Mouse (Mus musculus): Measurements from ENCODE around the gene Gm49395. TPM values are rescaled to one million over a fixed set of nuclear protein-coding genes. Genes with fewer than 3 reads are reported as not detected.

The Gm49395 gene
- polyA plus RNA-seq, 1 experiment from 2014 or later = 7.4 TPM

DNA sequence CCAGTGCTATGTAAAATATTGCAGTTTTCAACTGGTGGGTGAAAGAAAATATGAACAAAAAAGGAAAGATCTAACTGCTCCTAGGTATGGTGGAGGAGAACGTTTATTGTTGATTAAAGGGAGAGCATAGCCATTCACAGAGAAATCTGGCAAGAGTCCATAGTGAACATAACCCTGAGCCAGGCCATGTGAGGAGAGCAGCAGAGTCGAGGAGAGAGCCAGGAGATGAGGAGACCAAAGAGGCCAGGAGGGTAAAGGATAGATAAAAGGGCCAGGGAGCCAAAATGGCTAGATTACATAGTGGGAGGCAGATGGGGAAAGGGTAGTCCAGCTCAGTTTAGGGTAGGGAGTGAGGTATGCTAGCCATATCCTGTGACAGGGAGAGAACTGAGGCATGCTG, 5.5 kb downstream of the Gm49395 start:
- no peak for ATAC-seq
- Histone ChIP-seq H3K4me2 (replicated peaks; ENCODE audit: low read depth) (no peak overlapping the region; the same call in 1 of the 2 replicates), H3K9me3 (ENCODE audit: control insufficient read depth) (no peaks in the 10 kb centered on the region), H3K4me1 (replicated peaks; ENCODE audit: control insufficient read depth, insufficient read depth, low read length) (peaks cover 3% of the 10 kb centered on the region), H3K27ac (ENCODE audit: low read depth, low read length) (no peak overlapping the region), H3K9ac (ENCODE audit: low read depth, low read length) (no peak overlapping the region), H3K27me3 (replicated peaks; ENCODE audit: control insufficient read depth, insufficient read depth, low read length) (no peaks in the 10 kb centered on the region), H3K36me3 (ENCODE audit: control insufficient read depth, insufficient read depth) (no peaks in the 10 kb centered on the region), H3K4me3 (ENCODE audit: low read depth, low read length) (no peak overlapping the region)
- no peak for TF ChIP-seq CTCF (IDR thresholded peaks at IDR 0.05; ENCODE audit: low read depth)
- 39% methylated on average over 2 of the region's 2 CpGs for WGBS

DNA sequence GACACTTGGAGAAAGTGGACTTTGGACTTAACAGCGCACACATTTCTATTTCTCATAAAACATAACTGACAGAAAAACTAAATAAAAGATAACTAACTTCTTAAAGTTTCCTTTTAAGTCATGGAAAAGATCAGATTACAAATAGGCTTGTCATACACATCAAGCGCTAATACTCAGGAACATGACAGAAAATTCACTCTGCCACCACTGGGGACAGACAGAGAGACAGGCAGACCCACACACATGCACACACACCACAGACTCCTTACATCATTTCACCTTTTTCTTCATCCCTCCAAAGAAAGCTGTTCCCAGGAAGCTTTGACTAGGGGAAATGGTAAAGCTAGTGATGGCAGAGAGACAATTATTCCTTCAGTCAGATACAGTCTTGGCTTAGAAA, 6.3 kb downstream of the Gm49395 start:
- no peaks in the 10 kb centered on the region; the same call in 1 of the 2 replicates for H3K4me1 ChIP-seq (replicated peaks; ENCODE audit: control insufficient read depth, insufficient read depth, low read length)
- H3K27ac ChIP-seq (ENCODE audit: low read depth, low read length) = no peak overlapping the region
- no peak overlapping the region for H3K4me2 ChIP-seq (replicated peaks; ENCODE audit: low read depth)
- 65% methylated on average over 2 of the region's 2 CpGs for WGBS
- no peaks in the 10 kb centered on the region for H3K9me3 ChIP-seq (ENCODE audit: control insufficient read depth)
- H3K9ac ChIP-seq (ENCODE audit: low read depth, low read length) = no peak overlapping the region
- 0 out of 2 replicates have a peak, but pooled peaks have one; percentile 34 for ATAC-seq
- H3K27me3 ChIP-seq (replicated peaks; ENCODE audit: control insufficient read depth, insufficient read depth, low read length) = no peaks in the 10 kb centered on the region
- H3K4me3 ChIP-seq (ENCODE audit: low read depth, low read length) = no peak overlapping the region
- peak; percentile 44 for TF ChIP-seq CTCF (IDR thresholded peaks at IDR 0.05; ENCODE audit: low read depth)
- no peaks in the 10 kb centered on the region for H3K36me3 ChIP-seq (ENCODE audit: control insufficient read depth, insufficient read depth)

DNA sequence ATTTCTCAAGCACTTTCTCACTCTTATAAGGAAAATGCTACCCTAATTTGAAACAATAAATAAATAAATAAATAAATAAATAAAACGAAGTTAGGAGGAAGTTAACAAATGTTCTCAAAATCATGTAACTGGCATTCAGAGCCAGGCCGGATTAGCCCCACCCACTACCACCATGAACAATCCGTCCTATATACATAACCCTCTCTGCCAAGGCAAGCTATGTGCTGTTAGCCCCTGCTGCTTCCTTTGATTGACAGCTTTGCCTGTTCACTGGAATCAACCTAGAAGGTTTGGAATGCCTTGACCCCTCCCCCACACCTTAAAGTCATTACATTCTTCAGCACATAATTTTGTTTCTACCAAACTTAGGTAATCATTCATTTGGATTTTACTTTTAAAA, 10.2 kb downstream of the Gm49395 start:
- Histone ChIP-seq H3K27me3 (replicated peaks; ENCODE audit: control insufficient read depth, insufficient read depth, low read length) (no peaks in the 10 kb centered on the region), H3K9ac (ENCODE audit: low read depth, low read length) (no peak overlapping the region), H3K9me3 (ENCODE audit: control insufficient read depth) (no peaks in the 10 kb centered on the region), H3K4me1 (replicated peaks; ENCODE audit: control insufficient read depth, insufficient read depth, low read length) (no peaks in the 10 kb centered on the region), H3K4me2 (replicated peaks; ENCODE audit: low read depth) (no peak overlapping the region), H3K4me3 (ENCODE audit: low read depth, low read length) (no peak overlapping the region), H3K27ac (ENCODE audit: low read depth, low read length) (no peak overlapping the region), H3K36me3 (ENCODE audit: control insufficient read depth, insufficient read depth) (peaks cover 10% of the 10 kb centered on the region)
- no peak for ATAC-seq
- no peak for TF ChIP-seq CTCF (IDR thresholded peaks at IDR 0.05; ENCODE audit: low read depth)
- WGBS = 68% methylated on average over 3 of the region's 3 CpGs

DNA sequence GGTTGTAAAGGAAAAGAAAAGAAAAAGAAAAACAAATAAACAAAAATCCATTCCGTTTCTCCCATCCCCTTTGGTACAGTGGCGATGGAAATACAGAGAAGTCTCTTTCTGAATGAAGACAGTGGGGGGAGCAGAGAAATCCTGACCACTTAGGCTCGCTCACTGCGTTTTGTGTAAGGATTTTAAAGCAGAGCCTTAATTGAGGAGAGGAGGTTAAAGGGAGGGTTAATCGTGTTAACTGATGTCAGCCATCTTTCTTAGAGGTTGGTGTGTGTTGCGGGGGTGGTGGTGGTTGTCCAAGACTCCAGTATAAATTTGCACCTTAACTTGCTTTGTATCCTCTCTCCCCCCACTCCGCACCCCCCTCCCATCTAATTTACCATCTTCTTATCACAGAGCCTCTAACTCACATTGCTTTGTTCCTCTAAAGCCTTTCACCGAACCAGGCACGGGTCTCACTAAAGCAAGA, 10.7 kb downstream of the Gm49395 start:
- peak overlapping the region; percentile 46 for H3K4me3 ChIP-seq (ENCODE audit: low read depth, low read length)
- H3K27me3 ChIP-seq (replicated peaks; ENCODE audit: control insufficient read depth, insufficient read depth, low read length) = no peaks in the 10 kb centered on the region
- 51% methylated on average over 9 of the region's 9 CpGs for WGBS
- peaks cover 11% of the 10 kb centered on the region for H3K36me3 ChIP-seq (ENCODE audit: control insufficient read depth, insufficient read depth)
- H3K9me3 ChIP-seq (ENCODE audit: control insufficient read depth) = no peaks in the 10 kb centered on the region
- H3K4me2 ChIP-seq (replicated peaks; ENCODE audit: low read depth) = peak overlapping the region; percentile 84
- peak overlapping the region; percentile 72; the same call in 1 of the 2 replicates for H3K9ac ChIP-seq (ENCODE audit: low read depth, low read length)
- H3K4me1 ChIP-seq (replicated peaks; ENCODE audit: control insufficient read depth, insufficient read depth, low read length) = no peaks in the 10 kb centered on the region
- TF ChIP-seq CTCF (IDR thresholded peaks at IDR 0.05; ENCODE audit: low read depth) = no peak
- no peak for ATAC-seq
- H3K27ac ChIP-seq (ENCODE audit: low read depth, low read length) = 0 out of 2 replicates have a peak overlapping the region, but pooled peaks have one; percentile 63

DNA sequence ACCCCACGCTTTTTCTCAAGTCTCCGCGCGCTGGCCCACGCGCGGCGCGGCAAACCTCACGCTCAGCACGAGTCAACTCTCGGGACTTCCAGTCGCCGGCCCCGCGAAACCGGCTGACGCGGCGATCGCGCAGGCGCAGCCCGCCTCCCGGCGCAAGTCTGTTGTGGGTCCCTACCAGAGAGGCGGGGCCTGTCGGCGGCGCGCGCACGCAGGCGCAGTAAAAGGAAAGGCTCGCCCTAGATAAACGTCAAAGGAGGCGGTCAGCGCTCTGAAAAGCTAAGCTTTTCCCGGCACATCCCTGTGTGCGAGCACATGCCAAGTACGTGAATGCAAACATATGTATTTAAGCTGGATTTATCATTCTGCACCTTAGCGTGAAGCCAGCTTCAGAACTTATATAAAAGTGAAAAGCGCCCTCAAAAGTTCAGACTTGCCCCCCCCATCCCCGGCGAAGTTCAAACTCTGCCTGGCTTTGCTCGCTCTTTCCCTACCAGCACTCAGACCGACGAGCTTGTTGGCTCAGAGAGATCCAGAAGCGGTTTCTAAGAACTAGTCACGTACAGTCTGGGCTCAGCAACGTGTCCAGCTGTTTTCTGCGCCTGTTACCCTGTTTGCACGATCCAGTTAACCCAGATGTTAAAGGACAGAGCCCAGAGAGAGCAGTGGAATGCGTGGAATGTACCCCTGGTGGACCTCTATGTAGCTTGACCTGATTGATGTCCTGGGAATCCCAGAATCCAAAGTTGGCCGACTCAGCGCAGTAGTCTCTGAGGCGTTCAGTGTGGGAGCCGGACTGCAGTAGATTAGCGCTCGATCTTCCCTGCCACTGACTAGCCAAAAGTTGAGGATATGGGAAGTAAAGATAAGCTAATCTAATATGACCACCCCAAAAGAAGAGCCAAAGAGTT, 11.4 kb downstream of the Gm49395 start, which contains the start of gene Pelo:
Gene Pelo (minus strand): TSS at position 118 of the 908 bp plus-strand sequence.
- whole genome bisulfite sequencing = under 1% methylated on average over 60 of the region's 60 CpGs
- no peaks in the 10 kb centered on the region for H3K9me3 ChIP-seq (ENCODE audit: control insufficient read depth)
- H3K4me1 ChIP-seq (replicated peaks; ENCODE audit: control insufficient read depth, insufficient read depth, low read length) = no peaks in the 10 kb centered on the region
- peak; percentile 8; the same call in 1 of the 2 replicates for TF ChIP-seq CTCF (IDR thresholded peaks at IDR 0.05; ENCODE audit: low read depth)
- peak within 1 kb of the TSS; percentile 63 for H3K27ac ChIP-seq (ENCODE audit: low read depth, low read length)
- H3K4me2 ChIP-seq (replicated peaks; ENCODE audit: low read depth) = peak within 1 kb of the TSS; percentile 84
- H3K9ac ChIP-seq (ENCODE audit: low read depth, low read length) = peak within 1 kb of the TSS; percentile 72
- peak within 1 kb of the TSS; percentile 46 for H3K4me3 ChIP-seq (ENCODE audit: low read depth, low read length)
- no peaks in the 10 kb centered on the region for H3K27me3 ChIP-seq (replicated peaks; ENCODE audit: control insufficient read depth, insufficient read depth, low read length)
- peaks cover 11% of the 10 kb centered on the region for H3K36me3 ChIP-seq (ENCODE audit: control insufficient read depth, insufficient read depth)
- ATAC-seq = peak; percentile 95

DNA sequence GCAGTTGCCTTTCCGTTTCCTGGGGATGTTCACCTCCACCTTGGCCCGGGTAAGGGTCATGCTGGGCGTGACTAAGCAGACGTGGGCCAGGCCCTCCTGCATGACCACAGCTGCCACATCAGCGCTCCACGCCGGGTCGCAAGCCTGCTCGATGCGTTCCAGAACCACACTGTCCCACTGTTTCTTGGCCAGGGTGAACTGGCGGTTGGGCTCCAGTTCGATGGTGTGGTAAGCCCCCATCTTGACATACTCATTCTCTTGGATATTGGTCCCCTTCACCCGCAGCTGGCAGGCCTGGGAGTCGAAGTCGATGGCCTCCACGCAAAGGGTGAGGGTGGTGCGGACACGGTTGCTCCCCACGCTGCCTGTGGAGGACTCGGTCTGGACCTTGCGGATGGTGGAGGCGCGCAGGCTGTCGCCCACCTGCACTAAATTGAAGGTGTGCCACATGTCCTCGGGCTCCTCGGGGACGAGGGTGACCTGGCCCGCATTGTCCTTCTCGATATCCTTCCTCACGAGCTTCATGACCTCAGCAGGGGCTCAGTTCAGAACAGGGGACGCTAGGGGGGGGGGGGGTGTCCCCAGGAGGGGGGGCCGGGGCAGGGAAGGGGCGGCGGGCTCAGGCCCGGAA, 12.2 kb downstream of the Gm49395 start:
- peak overlapping the region; percentile 63 for H3K27ac ChIP-seq (ENCODE audit: low read depth, low read length)
- H3K9ac ChIP-seq (ENCODE audit: low read depth, low read length) = peak overlapping the region; percentile 72
- peaks cover 11% of the 10 kb centered on the region for H3K36me3 ChIP-seq (ENCODE audit: control insufficient read depth, insufficient read depth)
- TF ChIP-seq CTCF (IDR thresholded peaks at IDR 0.05; ENCODE audit: low read depth) = no peak
- no peaks in the 10 kb centered on the region for H3K9me3 ChIP-seq (ENCODE audit: control insufficient read depth)
- H3K27me3 ChIP-seq (replicated peaks; ENCODE audit: control insufficient read depth, insufficient read depth, low read length) = no peaks in the 10 kb centered on the region
- ATAC-seq = peak; percentile 47
- WGBS = 5% methylated on average over 34 of the region's 35 CpGs
- peak overlapping the region; percentile 84 for H3K4me2 ChIP-seq (replicated peaks; ENCODE audit: low read depth)
- H3K4me3 ChIP-seq (ENCODE audit: low read depth, low read length) = peak overlapping the region; percentile 46
- H3K4me1 ChIP-seq (replicated peaks; ENCODE audit: control insufficient read depth, insufficient read depth, low read length) = no peaks in the 10 kb centered on the region

Data from intestine, postnatal 0 days (tissue).